Mouse (Mus musculus) liver, embryonic 13.5 days (tissue): Measurements from ENCODE around the gene Naa38. TPM values are rescaled to one million over a fixed set of nuclear protein-coding genes. Genes with fewer than 3 reads are reported as not detected.

Experiments
- ATAC-seq: fragments of 200-750 bp; cut with Nextera tagmentation; 2 replicates; pipeline ENCODE4 v1.8.0; 2017; ENCODE audit warnings: low read depth, mild to moderate bottlenecking, moderate number of reproducible peaks, moderate library complexity
- DNase-seq: peaks from one replicate; pipeline ENCODE4 v3.0.0; 2022
- H3K27ac ChIP-seq: fragments of 300-500 bp; sonication (generic); 2 replicates; pipeline ENCODE4 v1.5.1; 2015; ENCODE audit warnings: moderate library complexity, mild to moderate bottlenecking, inconsistent platforms
- H3K27me3 ChIP-seq: fragments of 300-500 bp; sonication (generic); 2 replicates; pipeline ENCODE4 v1.6.1; 2015; ENCODE audit warnings: mild to moderate bottlenecking, inconsistent platforms
- H3K36me3 ChIP-seq: fragments of 300-500 bp; sonication (generic); 2 replicates; pipeline ENCODE4 v1.6.1; 2015; ENCODE audit warnings: mild to moderate bottlenecking, inconsistent platforms
- H3K4me1 ChIP-seq: fragments of 300-500 bp; sonication (generic); replicated peaks from 2 replicates; pipeline ENCODE4 v1.6.1; 2015; ENCODE audit warnings: inconsistent platforms
- H3K4me2 ChIP-seq: fragments of 300-500 bp; sonication (generic); 2 replicates; pipeline ENCODE4 v1.6.1; 2015; ENCODE audit warnings: inconsistent platforms, mild to moderate bottlenecking, moderate library complexity
- H3K4me3 ChIP-seq: fragments of 300-500 bp; sonication (generic); replicated peaks from 2 replicates; pipeline ENCODE4 v1.5.1; 2015; ENCODE audit warnings: mild to moderate bottlenecking, inconsistent platforms
- H3K9ac ChIP-seq: fragments of 300-500 bp; sonication (generic); 2 replicates; pipeline ENCODE4 v1.6.1; 2015; ENCODE audit warnings: mild to moderate bottlenecking, inconsistent platforms
- H3K9me3 ChIP-seq: fragments of 300-500 bp; sonication (generic); replicated peaks from 2 replicates; pipeline ENCODE4 v1.6.1; 2016; ENCODE audit warnings: inconsistent platforms
- WGBS: fragments of 180-500 bp; shearing (Covaris S2); methylation state at CpG from one replicate; pipeline ENCODE4 v1.1.7; 2015; ENCODE audit not compliant: insufficient replicate concordance; 5-methylcytosine and 5-hydroxymethylcytosine counted together
- polyA plus RNA-seq: library from polyadenylated mRNA; unstranded; fragments of >200 nt; fragmentation: Nextera tagmentation; extraction: Ambion mirVana; gene quantifications from 2 replicates; pipeline ENCODE4 v1.2.1, GENCODE M21; 2015

The Naa38 gene
- polyA plus RNA-seq, 1 experiment from 2014 or later, result 105 TPM

DNA sequence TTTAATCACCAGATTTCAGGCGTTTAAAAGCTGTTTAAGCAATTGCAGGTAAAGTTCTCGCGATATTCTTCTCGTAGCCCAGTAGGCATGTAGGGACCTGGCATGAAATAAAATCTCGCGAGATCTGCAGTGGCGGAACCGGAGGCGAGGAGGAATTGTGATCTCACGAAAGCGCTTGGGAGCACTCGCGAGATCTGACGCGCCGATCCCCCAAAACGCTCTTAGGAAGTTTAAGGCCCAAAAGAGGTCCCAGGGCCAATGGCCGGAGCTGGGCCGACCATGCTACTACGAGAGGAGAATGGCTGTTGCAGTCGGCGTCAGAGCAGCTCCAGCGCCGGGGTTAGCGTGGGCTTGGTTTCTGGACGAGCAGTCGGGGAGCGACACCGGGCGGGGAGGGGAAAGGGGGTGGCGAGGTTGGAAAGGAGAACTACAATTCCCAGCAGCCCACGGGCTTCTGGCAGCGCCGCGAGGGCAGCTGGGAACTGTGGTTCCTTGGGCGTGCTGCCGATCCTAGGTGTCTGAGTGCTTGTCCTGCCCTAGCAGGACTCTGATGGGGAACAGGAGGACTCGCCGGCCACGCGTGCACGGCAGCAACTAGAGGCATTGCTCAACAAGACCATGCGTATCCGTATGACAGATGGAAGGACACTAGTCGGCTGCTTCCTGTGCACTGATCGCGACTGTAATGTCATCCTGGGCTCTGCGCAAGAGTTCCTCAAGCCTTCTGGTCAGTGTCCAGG lies 517 bp downstream of the Naa38 start:
- Histone ChIP-seq H3K27me3 (no peaks in the 10 kb centered on the region; the same call in 1 of the 2 replicates), H3K4me2 (peak overlapping the region; percentile 91), H3K36me3 (peaks cover 16% of the 10 kb centered on the region), H3K9me3 (no peaks in the 10 kb centered on the region), H3K9ac (peak overlapping the region; percentile 87), H3K4me1 (peaks cover 43% of the 10 kb centered on the region), H3K4me3 (peak overlapping the region; percentile 74), H3K27ac (peak overlapping the region; percentile 94)
- DNase-seq, result peak; percentile 95
- peak; percentile 88 for ATAC-seq
- WGBS, result under 1% methylated on average over 48 of the region's 48 CpGs

DNA sequence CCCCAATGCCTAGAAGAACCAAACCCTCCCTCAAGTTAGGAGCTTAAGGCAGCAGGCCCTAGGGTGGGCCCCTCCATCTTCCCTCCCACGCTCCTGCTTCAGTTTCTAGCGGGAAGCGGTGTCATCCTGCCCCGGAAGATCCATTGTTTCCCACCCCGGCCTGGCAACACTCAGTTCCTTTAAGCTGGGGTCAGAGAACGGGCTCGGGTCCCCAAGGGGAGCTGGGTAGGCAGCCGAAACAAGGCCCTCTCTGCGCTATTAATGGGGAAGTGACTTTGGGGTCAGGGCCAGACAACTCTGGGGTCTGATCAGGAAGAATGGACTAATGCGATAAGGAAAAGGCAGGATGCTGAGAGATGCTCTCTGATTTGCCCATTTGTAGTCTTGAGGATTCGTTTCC lies 1.5 kb downstream of the Naa38 start:
- H3K4me2 ChIP-seq, result peak overlapping the region; percentile 91
- peak overlapping the region; percentile 94 for H3K27ac ChIP-seq
- no peaks in the 10 kb centered on the region; the same call in 1 of the 2 replicates for H3K27me3 ChIP-seq
- H3K36me3 ChIP-seq, result peaks cover 23% of the 10 kb centered on the region
- H3K9ac ChIP-seq, result peak overlapping the region; percentile 87
- DNase-seq (no peak), ATAC-seq (no peak)
- peaks cover 48% of the 10 kb centered on the region for H3K4me1 ChIP-seq
- peak overlapping the region; percentile 74 for H3K4me3 ChIP-seq
- no peaks in the 10 kb centered on the region for H3K9me3 ChIP-seq
- WGBS, result 6% methylated on average over 11 of the region's 11 CpGs

DNA sequence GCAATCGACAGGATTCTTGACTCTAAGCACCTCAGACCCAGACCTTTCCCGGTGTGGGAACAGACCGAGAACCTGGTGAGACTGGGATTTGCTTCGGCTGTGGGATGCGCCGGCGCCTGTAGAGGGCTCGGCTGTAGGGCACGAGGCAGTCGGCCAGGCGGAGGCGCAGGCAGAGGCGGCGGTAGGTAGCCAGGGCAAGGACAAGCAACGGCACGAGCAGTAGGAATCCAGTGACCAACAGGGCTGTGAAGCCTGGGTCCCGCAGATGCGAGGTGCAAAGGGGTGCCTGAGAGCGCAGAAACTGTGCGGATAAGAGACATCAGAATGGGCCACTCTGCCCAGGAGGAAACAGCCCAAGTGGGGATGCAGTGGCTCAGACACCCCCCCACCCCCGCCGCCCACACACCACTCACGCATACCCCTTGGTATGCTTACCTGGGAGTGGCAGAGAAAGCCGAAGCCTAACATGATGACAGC lies 2.3 kb downstream of the Naa38 start:
- WGBS, result 24% methylated on average over 24 of the region's 24 CpGs
- Histone ChIP-seq H3K9me3 (no peaks in the 10 kb centered on the region), H3K27me3 (no peaks in the 10 kb centered on the region; the same call in 1 of the 2 replicates), H3K4me1 (peaks cover 48% of the 10 kb centered on the region), H3K36me3 (peaks cover 29% of the 10 kb centered on the region), H3K9ac (peak overlapping the region; percentile 87), H3K4me2 (peak overlapping the region; percentile 91), H3K4me3 (peak overlapping the region; percentile 74), H3K27ac (peak overlapping the region; percentile 94)
- DNase-seq (no peak), ATAC-seq (no peak)

DNA sequence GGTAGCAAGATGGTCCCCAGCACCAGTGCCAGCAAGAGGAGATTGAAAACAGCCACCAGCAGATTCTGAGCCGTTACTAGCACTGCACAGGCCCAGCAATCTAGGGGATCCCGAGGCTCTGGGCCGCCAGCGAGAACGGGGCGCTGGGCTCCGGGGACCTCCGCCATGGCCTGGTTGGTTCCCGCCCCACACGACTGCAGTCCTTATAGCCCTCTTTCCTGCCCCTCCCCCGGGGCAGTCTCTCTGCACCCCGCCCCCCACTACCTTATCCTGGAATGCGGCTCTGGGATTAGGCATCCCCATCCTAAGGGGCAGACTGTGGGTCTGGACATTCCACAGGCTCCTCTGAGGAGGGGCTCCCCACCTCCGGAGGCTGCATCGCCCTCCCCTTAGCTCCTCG lies 2.8 kb downstream of the Naa38 start, which contains the start of gene Tmem88:
TSS of gene Tmem88 (minus strand) at position 176 of the 400 bp plus-strand sequence.
- H3K27me3 ChIP-seq, result no peaks in the 10 kb centered on the region; the same call in 1 of the 2 replicates
- ATAC-seq, result no peak
- H3K9ac ChIP-seq, result peak within 1 kb of the TSS; percentile 87
- DNase-seq, result no peak
- peak within 1 kb of the TSS; percentile 74 for H3K4me3 ChIP-seq
- peak within 1 kb of the TSS; percentile 94 for H3K27ac ChIP-seq
- H3K9me3 ChIP-seq, result no peaks in the 10 kb centered on the region
- 16% methylated on average over 16 of the region's 16 CpGs for WGBS
- peaks cover 48% of the 10 kb centered on the region for H3K4me1 ChIP-seq
- H3K4me2 ChIP-seq, result peak within 1 kb of the TSS; percentile 91
- H3K36me3 ChIP-seq, result peaks cover 29% of the 10 kb centered on the region

DNA sequence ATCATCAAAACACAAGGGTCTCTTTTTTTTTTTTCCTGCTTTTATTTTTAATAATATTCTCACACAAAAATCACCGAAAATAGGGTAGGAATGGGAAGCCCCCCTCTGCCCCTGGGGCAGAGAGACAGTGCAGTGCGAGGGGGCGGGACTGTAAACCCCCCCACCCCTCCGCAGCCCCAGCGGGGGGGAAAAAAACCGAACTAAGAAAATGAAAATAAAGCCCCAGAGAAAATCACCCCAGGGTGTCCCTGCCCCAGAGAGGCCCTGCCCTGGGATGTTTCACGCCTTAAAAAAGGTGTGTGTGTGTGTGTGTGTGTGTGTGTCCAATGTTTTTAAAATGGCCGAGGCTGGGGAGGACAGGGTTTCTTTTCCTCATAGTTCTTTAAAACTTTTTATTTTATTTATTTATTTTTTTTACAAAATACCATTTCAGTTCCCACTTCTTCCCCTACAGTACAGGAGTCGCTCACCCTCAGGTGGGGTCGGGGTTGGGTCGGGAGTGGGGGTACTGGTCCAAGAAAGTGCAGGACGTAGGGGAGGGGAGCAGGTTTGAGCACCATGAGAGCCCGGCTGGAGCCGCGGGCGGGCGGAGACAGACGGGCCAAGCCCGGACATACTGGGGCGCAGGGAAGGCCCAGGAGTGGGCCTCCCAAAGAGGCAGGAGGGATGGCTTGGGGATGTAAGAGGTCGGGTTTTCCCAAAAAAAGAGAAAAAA lies 3.4 kb downstream of the Naa38 start:
- Histone ChIP-seq H3K4me1 (peaks cover 48% of the 10 kb centered on the region), H3K4me2 (peak overlapping the region; percentile 91), H3K36me3 (peaks cover 34% of the 10 kb centered on the region), H3K4me3 (no peak overlapping the region), H3K27ac (no peak overlapping the region), H3K27me3 (no peaks in the 10 kb centered on the region; the same call in 1 of the 2 replicates), H3K9me3 (no peaks in the 10 kb centered on the region), H3K9ac (peak overlapping the region; percentile 87; the same call in 1 of the 2 replicates)
- no peak for DNase-seq
- no peak for ATAC-seq
- WGBS, result 51% methylated on average over 21 of the region's 21 CpGs

DNA sequence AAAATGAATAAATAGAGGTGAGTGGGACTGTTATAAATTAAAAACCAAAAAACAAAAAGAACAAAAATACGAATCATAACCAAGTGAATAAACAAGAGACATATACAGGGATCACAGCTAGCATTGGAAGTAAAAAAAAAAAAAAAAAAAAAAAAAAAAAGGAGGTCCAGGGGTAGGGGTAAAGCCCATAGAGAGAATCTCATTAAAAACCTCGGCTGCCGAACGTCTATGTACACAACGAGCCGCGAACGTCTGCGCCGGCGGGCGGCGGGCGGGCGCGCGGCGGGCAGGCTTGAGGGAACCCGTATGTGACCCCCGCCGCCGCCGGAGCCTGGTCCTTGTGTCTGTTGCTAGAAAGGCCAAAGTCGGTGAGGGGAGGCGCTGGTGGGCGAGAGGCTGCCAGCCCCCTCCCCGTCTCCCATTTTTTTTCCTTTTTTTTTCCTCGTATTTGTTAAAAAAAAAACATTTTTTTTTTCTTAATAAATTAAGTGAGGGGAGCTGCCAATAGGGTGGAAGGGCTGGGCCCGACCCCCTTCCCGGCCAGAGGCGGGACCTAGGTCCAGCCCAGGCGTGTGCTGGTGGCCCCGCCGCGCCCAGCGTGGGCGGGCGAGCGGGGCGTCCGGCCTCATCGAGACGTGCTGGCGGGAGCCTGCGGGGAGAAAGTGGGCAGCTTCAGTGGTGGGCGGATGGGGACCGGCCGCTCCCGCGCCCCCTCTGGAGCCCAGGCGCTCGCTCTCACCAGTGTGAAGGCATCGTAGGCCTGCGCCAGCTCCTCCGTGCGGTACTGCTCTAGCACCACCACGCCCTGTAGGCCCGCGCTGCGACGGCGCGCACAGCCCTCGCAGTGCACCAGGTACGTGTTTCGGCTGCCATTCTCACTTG lies 4.2 kb downstream of the Naa38 start:
- Histone ChIP-seq H3K27me3 (no peaks in the 10 kb centered on the region; the same call in 1 of the 2 replicates), H3K4me3 (no peak overlapping the region), H3K4me2 (peak overlapping the region; percentile 29), H3K4me1 (peaks cover 44% of the 10 kb centered on the region), H3K9ac (no peak overlapping the region), H3K9me3 (no peaks in the 10 kb centered on the region), H3K36me3 (peaks cover 42% of the 10 kb centered on the region), H3K27ac (no peak overlapping the region)
- 66% methylated on average over 66 of the region's 66 CpGs for WGBS
- ATAC-seq (no peak), DNase-seq (no peak)

DNA sequence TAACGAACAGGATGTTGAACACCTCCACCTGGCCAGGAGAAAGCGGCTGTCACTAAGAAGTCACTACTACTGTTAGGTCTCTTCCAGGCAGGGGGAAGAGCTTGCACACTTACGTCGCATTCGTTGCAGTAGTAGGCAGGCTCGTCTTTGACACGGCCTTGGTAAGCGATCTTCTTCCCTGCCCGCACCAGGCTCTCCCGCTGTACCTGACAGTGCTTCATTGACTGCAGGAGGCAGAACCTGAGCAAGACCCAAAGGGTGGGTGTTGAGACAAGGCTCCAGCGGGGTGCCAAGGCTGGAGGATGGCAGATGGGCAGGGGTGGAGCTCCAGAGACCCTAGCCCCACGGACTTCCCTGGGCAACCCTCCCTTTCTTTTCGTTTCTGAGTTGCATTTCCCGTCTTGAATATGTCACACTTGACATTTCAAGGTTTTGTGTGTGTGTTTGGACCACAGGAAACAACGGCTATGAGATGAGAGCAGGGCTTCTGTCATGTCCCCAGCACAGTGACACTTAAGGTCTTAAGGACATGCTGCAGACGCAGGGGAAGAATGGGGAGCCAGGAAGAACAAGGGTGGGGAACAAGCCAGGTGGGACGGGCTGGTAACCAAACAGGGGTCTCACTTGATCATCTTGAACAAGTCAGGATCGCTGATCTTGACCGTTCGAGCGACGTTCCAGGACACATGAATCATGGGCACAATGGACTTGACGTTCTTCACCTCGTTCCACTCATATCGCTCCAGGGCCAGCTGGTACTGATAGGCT lies 5.0 kb downstream of the Naa38 start:
- Histone ChIP-seq H3K4me3 (no peak overlapping the region), H3K4me1 (peaks cover 42% of the 10 kb centered on the region), H3K27ac (no peak overlapping the region), H3K36me3 (peaks cover 51% of the 10 kb centered on the region), H3K9ac (no peak overlapping the region), H3K27me3 (no peaks in the 10 kb centered on the region; the same call in 1 of the 2 replicates), H3K9me3 (no peaks in the 10 kb centered on the region), H3K4me2 (no peak overlapping the region)
- ATAC-seq (no peak), DNase-seq (no peak)
- 85% methylated on average over 25 of the region's 25 CpGs for WGBS

DNA sequence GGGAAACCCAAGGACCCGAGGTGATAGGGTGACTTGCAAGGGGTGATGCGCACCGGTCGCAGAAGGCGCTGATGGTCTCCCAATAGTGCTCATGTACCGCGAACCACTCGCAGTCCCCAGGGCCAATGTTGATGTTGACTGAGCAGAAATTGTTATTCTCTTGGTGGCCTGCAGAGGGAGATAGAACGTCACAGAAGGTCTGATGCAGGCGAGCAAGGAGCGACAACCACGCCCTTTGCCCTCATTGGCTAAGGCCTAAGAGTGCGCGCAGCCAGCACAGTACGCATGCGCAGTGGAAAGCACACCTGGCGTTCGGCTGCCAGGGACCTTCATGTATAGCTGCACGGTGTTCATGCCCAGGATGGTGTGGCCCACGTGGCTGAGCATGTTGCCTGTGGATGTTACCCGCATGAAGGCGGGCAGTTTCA lies 5.9 kb downstream of the Naa38 start:
- WGBS, result 30% methylated on average over 22 of the region's 22 CpGs
- peaks cover 40% of the 10 kb centered on the region for H3K4me1 ChIP-seq
- no peak overlapping the region for H3K4me3 ChIP-seq
- peak; percentile 77 for ATAC-seq
- H3K9me3 ChIP-seq, result no peaks in the 10 kb centered on the region
- no peaks in the 10 kb centered on the region; the same call in 1 of the 2 replicates for H3K27me3 ChIP-seq
- peaks cover 60% of the 10 kb centered on the region for H3K36me3 ChIP-seq
- no peak overlapping the region for H3K9ac ChIP-seq
- peak overlapping the region; percentile 44 for H3K4me2 ChIP-seq
- DNase-seq, result peak; percentile 79
- H3K27ac ChIP-seq, result no peak overlapping the region

DNA sequence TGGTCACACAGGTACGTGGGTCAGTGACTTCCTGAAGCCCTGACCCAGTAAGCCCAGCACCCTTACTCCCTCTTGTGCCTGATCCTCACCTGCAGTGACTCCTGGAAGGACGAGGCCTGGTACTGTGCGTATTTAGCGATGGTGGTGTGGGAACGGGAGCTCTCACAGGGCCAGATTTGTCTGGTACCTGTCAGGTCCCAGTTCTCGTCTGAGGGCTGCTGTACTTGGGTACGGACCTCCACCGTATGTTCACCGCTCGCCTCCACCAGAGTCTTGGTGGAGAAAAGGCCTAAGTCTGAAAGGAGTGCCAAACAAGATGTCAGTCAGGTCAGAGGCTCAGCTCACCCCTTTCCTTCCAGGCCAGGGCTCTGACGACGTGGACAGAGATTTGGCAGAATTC lies 6.7 kb downstream of the Naa38 start:
- DNase-seq (no peak), ATAC-seq (no peak)
- no peaks in the 10 kb centered on the region for H3K9me3 ChIP-seq
- H3K27me3 ChIP-seq, result no peaks in the 10 kb centered on the region; the same call in 1 of the 2 replicates
- WGBS, result 81% methylated on average over 12 of the region's 12 CpGs
- H3K4me1 ChIP-seq, result peaks cover 34% of the 10 kb centered on the region
- no peak overlapping the region for H3K9ac ChIP-seq
- H3K4me2 ChIP-seq, result no peak overlapping the region
- H3K27ac ChIP-seq, result no peak overlapping the region
- no peak overlapping the region for H3K4me3 ChIP-seq
- H3K36me3 ChIP-seq, result peaks cover 68% of the 10 kb centered on the region
